Mouse (Mus musculus): Measurements from ENCODE around the gene Megf8. TPM values are rescaled to one million over a fixed set of nuclear protein-coding genes. Genes with fewer than 3 reads are reported as not detected.
A peak's percentile ranks its signal among the peaks of the same experiment; 100 is the strongest.

Megf8 gene
- polyA plus RNA-seq, 1 experiment from 2014 or later = 6.2 TPM

DNA sequence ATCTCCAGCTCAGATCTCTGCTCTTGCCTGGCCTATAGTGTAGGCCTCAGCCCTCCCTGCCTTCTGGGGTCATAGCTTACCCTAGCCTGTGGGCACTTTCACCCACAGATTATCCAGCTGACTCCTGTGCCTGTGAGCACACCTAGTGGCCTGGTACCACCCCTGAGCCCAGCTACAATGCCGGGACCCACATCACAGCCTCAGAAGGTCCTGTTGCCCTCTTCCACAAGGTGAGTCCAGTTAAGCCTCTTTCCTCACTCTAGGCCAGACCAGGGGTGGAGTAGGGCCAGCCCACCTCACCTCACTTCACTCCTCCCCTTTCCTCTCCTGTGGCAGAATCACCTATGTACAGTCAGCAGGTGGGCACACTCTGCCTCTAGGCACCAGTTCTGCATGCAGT, 26.5 kb upstream of the Megf8 start:
- H3K4me3 ChIP-seq = no peak overlapping the region
- WGBS = 86% methylated on average over 1 of the region's 1 CpGs
- H3K27ac ChIP-seq = no peak overlapping the region
- no peak overlapping the region for H3K4me2 ChIP-seq
- H3K9ac ChIP-seq = no peak overlapping the region
- peaks cover 23% of the 10 kb centered on the region for H3K4me1 ChIP-seq (replicated peaks)
- peaks cover 95% of the 10 kb centered on the region for H3K36me3 ChIP-seq
- ATAC-seq (replicated peaks; ENCODE audit: insufficient number of reproducible peaks, insufficient read depth, low FRiP score, low read depth) = no peak
- H3K9me3 ChIP-seq (replicated peaks) = no peaks in the 10 kb centered on the region
- H3K27me3 ChIP-seq = no peaks in the 10 kb centered on the region

DNA sequence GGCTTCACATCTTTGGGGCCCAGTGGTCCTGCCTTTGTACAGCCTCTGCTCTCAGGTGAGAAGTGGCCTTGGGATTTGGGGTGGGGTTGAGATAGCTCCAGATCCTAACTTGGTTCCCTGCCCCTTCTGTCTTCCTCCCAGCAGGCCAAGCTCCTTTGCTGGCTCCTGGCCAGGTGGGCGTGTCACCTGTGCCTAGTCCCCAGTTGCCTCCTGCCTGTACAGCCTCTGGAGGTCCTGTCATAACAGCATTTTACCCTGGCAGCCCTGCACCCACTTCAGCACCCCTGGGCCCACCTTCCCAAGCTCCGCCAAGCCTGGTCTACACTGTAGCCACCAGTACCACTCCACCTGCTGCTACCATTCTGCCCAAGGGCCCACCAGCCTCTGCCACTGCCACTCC, 26.1 kb upstream of the Megf8 start:
- H3K4me1 ChIP-seq (replicated peaks) = peaks cover 23% of the 10 kb centered on the region
- H3K27me3 ChIP-seq = no peaks in the 10 kb centered on the region
- H3K9me3 ChIP-seq (replicated peaks) = no peaks in the 10 kb centered on the region
- H3K4me2 ChIP-seq = no peak overlapping the region
- no peak overlapping the region for H3K4me3 ChIP-seq
- peak; percentile 7; the same call in 1 of the 2 replicates for ATAC-seq (replicated peaks; ENCODE audit: insufficient number of reproducible peaks, insufficient read depth, low FRiP score, low read depth)
- WGBS = 57% methylated on average over 2 of the region's 2 CpGs
- peaks cover 91% of the 10 kb centered on the region for H3K36me3 ChIP-seq
- no peak overlapping the region for H3K27ac ChIP-seq
- H3K9ac ChIP-seq = no peak overlapping the region

DNA sequence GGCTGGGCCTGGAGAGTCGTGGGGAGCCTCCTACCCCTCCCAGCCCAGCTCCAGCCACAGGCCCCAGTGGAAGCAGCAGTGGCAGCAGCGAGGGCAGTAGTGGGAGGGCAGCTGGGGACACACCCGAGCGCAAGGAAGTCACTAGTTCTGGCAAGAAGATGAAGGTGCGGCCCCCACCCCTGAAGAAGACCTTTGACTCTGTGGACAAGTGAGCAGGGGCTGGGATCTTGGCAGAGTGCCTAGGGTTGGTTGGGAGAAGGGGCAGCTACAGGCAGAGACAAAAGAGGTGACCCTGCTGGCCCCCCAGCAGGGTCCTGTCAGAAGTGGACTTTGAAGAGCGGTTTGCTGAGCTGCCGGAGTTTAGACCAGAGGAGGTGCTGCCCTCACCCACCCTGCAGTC, 24.9 kb upstream of the Megf8 start:
- Histone ChIP-seq H3K36me3 (peaks cover 79% of the 10 kb centered on the region), H3K27ac (no peak overlapping the region), H3K27me3 (no peaks in the 10 kb centered on the region), H3K9me3 (replicated peaks) (no peaks in the 10 kb centered on the region), H3K4me2 (no peak overlapping the region), H3K4me3 (no peak overlapping the region), H3K9ac (no peak overlapping the region), H3K4me1 (replicated peaks) (peaks cover 32% of the 10 kb centered on the region)
- ATAC-seq (replicated peaks; ENCODE audit: insufficient number of reproducible peaks, insufficient read depth, low FRiP score, low read depth) = no peak
- 63% methylated on average over 7 of the region's 7 CpGs for WGBS

DNA sequence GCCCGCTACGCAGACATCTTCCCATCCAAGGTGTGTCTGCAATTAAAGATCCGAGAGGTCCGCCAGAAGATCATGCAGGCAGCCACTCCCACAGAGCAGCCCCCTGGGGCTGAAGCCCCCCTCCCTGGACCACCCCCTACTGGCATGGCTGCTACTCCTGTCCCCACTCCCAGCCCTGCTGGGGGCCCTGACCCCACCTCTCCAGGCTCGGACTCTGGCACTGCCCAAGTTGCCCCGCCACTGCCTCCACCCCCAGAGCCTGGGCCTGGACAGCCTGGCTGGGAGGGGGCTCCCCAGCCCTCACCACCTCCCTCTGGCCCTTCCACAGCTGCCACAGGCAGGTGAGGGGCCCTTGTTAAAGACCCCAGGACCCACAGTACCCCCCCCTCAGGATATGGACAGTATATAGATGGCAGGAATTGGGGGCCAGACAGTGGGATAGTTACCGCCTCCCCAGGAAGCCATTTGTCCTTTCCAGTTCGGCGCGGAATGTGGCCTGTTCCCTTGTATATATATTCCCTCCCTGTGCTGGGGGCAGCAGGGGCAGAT, 23.7 kb upstream of the Megf8 start:
- Histone ChIP-seq H3K27me3 (no peaks in the 10 kb centered on the region), H3K27ac (peak overlapping the region; percentile 42), H3K9me3 (replicated peaks) (no peaks in the 10 kb centered on the region), H3K4me1 (replicated peaks) (peaks cover 36% of the 10 kb centered on the region), H3K4me3 (no peak overlapping the region), H3K4me2 (no peak overlapping the region), H3K9ac (no peak overlapping the region), H3K36me3 (peaks cover 67% of the 10 kb centered on the region)
- ATAC-seq (replicated peaks; ENCODE audit: insufficient number of reproducible peaks, insufficient read depth, low FRiP score, low read depth) = no peak
- WGBS = 69% methylated on average over 10 of the region's 10 CpGs

DNA sequence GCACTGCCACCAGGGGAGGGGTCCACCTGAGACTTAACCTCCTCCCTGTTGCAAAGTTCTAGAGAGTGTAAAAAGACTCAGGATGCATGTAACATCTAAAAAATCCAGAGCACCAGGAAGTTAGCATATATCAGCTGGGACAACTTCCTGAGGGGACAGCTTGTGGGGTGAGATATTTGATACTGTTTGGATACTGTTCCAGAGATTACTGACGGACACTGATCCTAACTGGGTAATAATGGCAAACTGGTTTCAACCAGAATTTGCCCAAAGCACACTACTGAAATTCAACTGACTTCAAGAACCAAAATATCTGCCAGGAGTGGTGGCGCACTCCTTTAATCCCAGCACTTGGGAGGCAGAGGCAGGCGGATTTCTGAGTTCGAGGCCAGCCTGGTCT, 22.5 kb upstream of the Megf8 start:
- 83% methylated on average over 4 of the region's 4 CpGs for WGBS
- Histone ChIP-seq H3K4me3 (no peak overlapping the region), H3K27me3 (no peaks in the 10 kb centered on the region), H3K9ac (no peak overlapping the region), H3K36me3 (peaks cover 55% of the 10 kb centered on the region), H3K9me3 (replicated peaks) (no peaks in the 10 kb centered on the region), H3K27ac (no peak overlapping the region; the same call in 1 of the 2 replicates), H3K4me2 (no peak overlapping the region), H3K4me1 (replicated peaks) (peaks cover 38% of the 10 kb centered on the region)
- no peak for ATAC-seq (replicated peaks; ENCODE audit: insufficient number of reproducible peaks, insufficient read depth, low FRiP score, low read depth)

DNA sequence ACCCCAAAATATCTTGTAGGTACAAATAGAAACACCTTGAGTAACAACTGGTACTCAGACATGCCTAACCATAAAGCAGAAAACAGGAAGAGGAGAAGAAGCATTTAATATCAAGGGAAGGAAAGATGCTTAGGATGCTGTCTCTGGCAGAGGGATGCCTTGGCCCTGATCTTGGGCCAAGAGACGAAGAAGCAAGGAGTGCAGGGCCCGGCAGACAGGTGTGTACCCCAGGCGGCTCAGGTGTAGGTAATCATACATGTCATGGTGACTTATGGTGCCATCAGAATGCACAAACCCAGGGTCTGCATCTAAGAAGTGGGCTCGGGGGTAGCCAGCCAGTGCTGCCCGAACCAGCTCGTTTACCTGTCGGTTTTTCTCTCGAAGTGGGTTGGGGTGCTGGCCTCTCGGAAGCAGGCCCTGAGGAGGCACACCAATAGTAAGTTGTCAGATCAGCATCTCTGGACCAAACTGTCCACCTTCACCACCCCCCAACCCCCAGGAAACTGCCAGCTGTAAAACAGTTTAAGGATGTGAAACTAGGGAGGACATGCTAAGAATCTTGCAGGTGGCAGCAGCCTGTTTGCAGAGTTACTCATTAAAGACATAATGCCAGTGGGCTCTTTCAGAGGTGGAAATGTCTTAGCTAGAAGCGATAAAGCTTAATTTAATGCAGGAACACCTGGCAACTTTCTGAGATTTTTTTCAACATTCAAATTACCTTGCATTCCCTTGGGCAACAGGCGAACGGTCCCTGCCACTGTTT, 21.8 kb upstream of the Megf8 start:
- no peak overlapping the region for H3K9ac ChIP-seq
- H3K4me1 ChIP-seq (replicated peaks) = peaks cover 38% of the 10 kb centered on the region
- peaks cover 48% of the 10 kb centered on the region for H3K36me3 ChIP-seq
- H3K27me3 ChIP-seq = no peaks in the 10 kb centered on the region
- H3K9me3 ChIP-seq (replicated peaks) = no peaks in the 10 kb centered on the region
- WGBS = 89% methylated on average over 12 of the region's 12 CpGs
- no peak overlapping the region for H3K4me3 ChIP-seq
- no peak overlapping the region for H3K27ac ChIP-seq
- H3K4me2 ChIP-seq = no peak overlapping the region
- ATAC-seq (replicated peaks; ENCODE audit: insufficient number of reproducible peaks, insufficient read depth, low FRiP score, low read depth) = no peak

DNA sequence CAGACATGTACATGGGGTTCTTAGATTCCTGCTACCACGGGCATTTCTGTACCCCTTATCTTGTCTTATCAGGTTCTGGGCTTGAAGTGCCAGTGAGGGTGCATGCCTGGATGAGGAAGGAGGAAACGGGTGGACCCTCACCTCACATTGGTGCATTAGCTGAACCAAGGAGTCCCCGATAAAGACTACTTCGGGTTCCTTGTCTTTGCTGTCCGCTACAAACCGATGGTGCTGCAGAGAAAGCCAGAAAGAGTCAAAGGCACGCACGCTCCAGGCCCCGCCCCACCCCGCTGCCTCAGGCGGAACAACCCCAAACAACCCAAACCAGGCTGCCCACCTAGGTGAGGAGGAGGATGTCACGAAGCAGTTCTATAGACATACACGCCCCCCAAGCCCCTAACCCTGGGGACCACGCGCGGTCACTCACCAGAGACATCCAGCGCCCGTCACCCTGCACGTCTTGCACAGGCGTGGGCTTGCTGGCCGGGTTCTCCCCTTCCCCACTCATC, 20.0 kb upstream of the Megf8 start:
- Histone ChIP-seq H3K27me3 (no peaks in the 10 kb centered on the region), H3K36me3 (peaks cover 30% of the 10 kb centered on the region), H3K4me2 (peak overlapping the region; percentile 91), H3K27ac (peak overlapping the region; percentile 90), H3K4me1 (replicated peaks) (peaks cover 28% of the 10 kb centered on the region), H3K9me3 (replicated peaks) (no peaks in the 10 kb centered on the region), H3K9ac (peak overlapping the region; percentile 69), H3K4me3 (peak overlapping the region; percentile 71)
- ATAC-seq (replicated peaks; ENCODE audit: insufficient number of reproducible peaks, insufficient read depth, low FRiP score, low read depth) = 0 out of 2 replicates have a peak, but pooled peaks have one; percentile 2
- under 1% methylated on average over 21 of the region's 21 CpGs for WGBS

DNA sequence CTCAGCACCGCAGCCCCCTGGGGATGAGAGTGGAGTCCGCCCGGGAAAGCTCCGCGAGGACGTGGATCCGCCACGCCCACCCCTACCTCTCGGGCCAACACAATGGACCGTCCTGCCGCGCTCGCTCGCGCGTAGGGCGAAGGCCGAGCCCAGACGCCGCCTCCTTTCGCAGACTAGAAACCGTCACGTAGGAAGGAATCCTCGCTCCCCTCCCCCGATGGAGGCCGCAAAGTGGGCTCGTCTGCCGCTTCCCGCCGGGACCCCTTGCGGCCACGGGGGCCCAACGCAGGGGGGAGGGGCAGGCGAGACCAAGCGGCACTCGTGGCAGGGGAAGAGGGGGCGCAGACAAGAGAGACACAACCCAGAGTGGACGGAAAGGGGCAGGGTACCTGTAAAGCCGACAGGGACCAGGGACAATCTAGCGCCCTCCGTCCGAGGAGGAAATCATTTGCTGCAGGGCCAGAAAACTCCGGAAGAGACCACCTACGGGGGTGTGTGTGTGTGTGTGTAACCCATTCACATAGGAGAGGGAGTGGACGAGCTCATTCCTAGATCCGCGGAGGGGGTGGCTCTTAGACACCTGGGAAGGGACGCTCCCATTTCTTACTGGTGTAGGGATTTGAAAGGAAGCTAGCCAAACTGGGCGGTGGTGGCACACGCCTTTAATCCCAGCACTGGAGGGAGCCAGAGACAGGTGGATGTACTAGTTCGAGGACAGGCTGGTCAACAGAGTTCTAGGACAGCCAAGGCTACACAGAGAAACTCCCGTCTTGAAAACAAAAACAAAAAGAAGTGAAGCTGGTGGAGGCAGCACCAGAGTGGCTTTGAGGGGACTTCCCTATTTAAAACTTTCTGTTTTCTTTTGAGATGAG, 19.3 kb upstream of the Megf8 start, which contains the start of gene Pafah1b3:
TSS of gene Pafah1b3 (minus strand) at position 533 of the 872 bp plus-strand sequence.
- ATAC-seq (replicated peaks; ENCODE audit: insufficient number of reproducible peaks, insufficient read depth, low FRiP score, low read depth) = peak; percentile 87

DNA sequence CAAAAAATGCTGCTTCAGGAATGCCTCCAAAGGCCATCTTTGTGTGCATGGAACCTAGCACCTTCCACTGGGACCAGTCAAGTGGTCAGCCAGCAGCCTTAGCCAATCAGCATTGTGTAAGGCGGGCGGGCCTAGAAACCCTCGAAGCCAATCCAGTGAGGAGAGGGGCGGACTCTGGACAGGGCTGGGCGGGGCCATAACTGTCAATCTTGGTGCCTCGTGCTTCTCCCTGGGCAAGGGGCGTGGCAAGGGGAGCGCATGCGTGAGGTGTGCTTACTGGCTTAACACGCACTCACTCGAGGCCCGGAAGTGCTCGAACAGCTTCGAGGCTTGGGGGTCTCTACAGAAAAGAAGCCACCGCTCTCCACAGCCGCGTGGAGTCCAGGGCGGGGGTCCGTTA, 15.9 kb upstream of the Megf8 start, which contains the start of gene Prr19:
TSS of gene Prr19 (plus strand) at position 349 of the 400 bp plus-strand sequence.
- Histone ChIP-seq H3K4me3 (no peak within 1 kb of the TSS), H3K9me3 (replicated peaks) (no peaks in the 10 kb centered on the region), H3K36me3 (no peaks in the 10 kb centered on the region), H3K27ac (no peak within 1 kb of the TSS), H3K9ac (no peak within 1 kb of the TSS), H3K27me3 (peaks cover 20% of the 10 kb centered on the region; the same call in 1 of the 2 replicates), H3K4me1 (replicated peaks) (peaks cover 20% of the 10 kb centered on the region), H3K4me2 (no peak within 1 kb of the TSS)
- no peak for ATAC-seq (replicated peaks; ENCODE audit: insufficient number of reproducible peaks, insufficient read depth, low FRiP score, low read depth)
- WGBS = 57% methylated on average over 19 of the region's 19 CpGs

More for the DNA sequence above, 19.3 kb upstream of the Megf8 start, which contains the start of gene Pafah1b3:
- Histone ChIP-seq H3K4me1 (replicated peaks) (peaks cover 25% of the 10 kb centered on the region), H3K9me3 (replicated peaks) (no peaks in the 10 kb centered on the region), H3K4me3 (peak within 1 kb of the TSS; percentile 71), H3K27ac (peak within 1 kb of the TSS; percentile 90), H3K27me3 (no peaks in the 10 kb centered on the region), H3K9ac (peak within 1 kb of the TSS; percentile 69), H3K36me3 (peaks cover 23% of the 10 kb centered on the region), H3K4me2 (peak within 1 kb of the TSS; percentile 91)
- WGBS = under 1% methylated on average over 51 of the region's 52 CpGs

DNA sequence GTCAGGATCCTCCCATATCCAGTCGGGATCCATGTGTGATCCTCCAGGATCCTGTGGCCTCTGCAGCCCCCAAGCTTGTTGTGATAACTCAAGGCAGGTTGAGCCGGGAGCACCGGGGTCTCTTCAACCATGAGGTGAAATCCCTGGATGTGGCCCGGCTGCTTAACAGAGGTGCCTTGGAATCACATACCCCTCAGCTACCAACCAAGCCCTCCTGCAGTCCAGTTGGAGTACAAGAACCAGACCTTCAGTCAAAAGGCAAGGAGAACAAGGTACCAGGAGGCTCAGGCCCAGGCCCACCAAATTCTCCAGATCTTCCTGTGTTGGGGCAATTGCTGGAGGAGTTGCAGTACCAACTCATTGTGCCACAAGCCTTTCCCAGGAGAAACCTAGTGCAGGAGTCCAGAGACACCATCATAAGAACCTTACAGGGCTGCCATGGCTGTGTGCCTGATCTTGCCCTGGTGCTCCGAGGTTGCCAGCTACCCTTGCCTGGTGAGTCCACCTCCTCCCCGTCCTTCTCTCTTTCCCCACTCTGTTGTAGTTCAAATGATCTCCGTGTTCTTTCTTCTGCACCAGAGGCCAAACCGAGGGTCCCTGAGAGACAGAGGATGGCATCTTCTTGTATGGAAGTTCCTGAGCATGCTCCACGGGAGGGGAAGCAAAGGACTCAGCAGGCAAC, 13.8 kb upstream of the Megf8 start:
- ATAC-seq (replicated peaks; ENCODE audit: insufficient number of reproducible peaks, insufficient read depth, low FRiP score, low read depth) = no peak
- no peak overlapping the region for H3K4me2 ChIP-seq
- H3K4me3 ChIP-seq = no peak overlapping the region
- peaks cover 37% of the 10 kb centered on the region for H3K27me3 ChIP-seq
- H3K36me3 ChIP-seq = no peaks in the 10 kb centered on the region
- no peak overlapping the region for H3K9ac ChIP-seq
- H3K4me1 ChIP-seq (replicated peaks) = peaks cover 11% of the 10 kb centered on the region
- no peaks in the 10 kb centered on the region for H3K9me3 ChIP-seq (replicated peaks)
- WGBS = 52% methylated on average over 9 of the region's 9 CpGs
- no peak overlapping the region for H3K27ac ChIP-seq
